Mouse (Mus musculus): ENCODE data around the gene Rbm20.

- TF ChIP-seq USF1 (IDR thresholded peaks at IDR 0.05; ENCODE audit: low read depth, low read length) (no peak), POLR2A (IDR thresholded peaks at IDR 0.05; ENCODE audit: low read depth, low read length) (no peak; the same call in 1 of the 2 replicates)
Measured at GRCm38 (mm10) chr19:53870568-53870967, 193.5 kb downstream of the Rbm20 start.

All from CH12.LX (cell line).